Mouse (Mus musculus) limb, embryonic 13.5 days (tissue): ENCODE measurements around the gene Thsd1. TPM values are rescaled to one million over a fixed set of nuclear protein-coding genes. Genes with fewer than 3 reads are reported as not detected.

Source experiments
- ATAC-seq: fragments of 200-750 bp; cut with Nextera tagmentation; 2 replicates; pipeline ENCODE4 v1.8.0; 2017; ENCODE audit warnings: low read depth, moderate number of reproducible peaks, moderate TSS enrichment; ENCODE audit not compliant: low FRiP score
- H3K27ac ChIP-seq: fragments of 300-500 bp; sonication (generic); 2 replicates; pipeline ENCODE4 v1.5.1; 2015; ENCODE audit warnings: inconsistent platforms, mild to moderate bottlenecking, moderate library complexity
- H3K27me3 ChIP-seq: fragments of 300-500 bp; sonication (generic); 2 replicates; pipeline ENCODE4 v1.6.1; 2015; ENCODE audit warnings: mild to moderate bottlenecking, inconsistent platforms
- H3K36me3 ChIP-seq: fragments of 300-500 bp; sonication (generic); 2 replicates; pipeline ENCODE4 v1.6.1; 2015; ENCODE audit warnings: inconsistent platforms, mild to moderate bottlenecking, moderate library complexity
- H3K4me1 ChIP-seq: fragments of 300-500 bp; sonication (generic); 2 replicates; pipeline ENCODE4 v1.6.1; 2015; ENCODE audit warnings: inconsistent platforms
- H3K4me2 ChIP-seq: fragments of 300-500 bp; sonication (generic); replicated peaks from 2 replicates; pipeline ENCODE4 v1.6.1; 2015; ENCODE audit warnings: inconsistent platforms, mild to moderate bottlenecking, moderate library complexity
- H3K4me3 ChIP-seq: fragments of 300-500 bp; sonication (generic); 2 replicates; pipeline ENCODE4 v1.5.1; 2015; ENCODE audit warnings: moderate library complexity, mild to moderate bottlenecking, inconsistent platforms
- H3K9ac ChIP-seq: fragments of 300-500 bp; sonication (generic); 2 replicates; pipeline ENCODE4 v1.6.1; 2015; ENCODE audit warnings: mild to moderate bottlenecking, inconsistent platforms
- H3K9me3 ChIP-seq: fragments of 300-500 bp; sonication (generic); 2 replicates; pipeline ENCODE4 v1.6.1; 2016; ENCODE audit warnings: inconsistent platforms
- WGBS: fragments of 180-500 bp; shearing (Covaris S2); methylation state at CpG from one replicate; pipeline ENCODE4 v1.1.7; 2015; 5-methylcytosine and 5-hydroxymethylcytosine counted together
- polyA plus RNA-seq: library from polyadenylated mRNA; unstranded; fragments of >200 nt; fragmentation: Nextera tagmentation; extraction: Ambion mirVana; gene quantifications from 2 replicates; pipeline ENCODE4 v1.2.1, GENCODE M21; 2015

Gene Thsd1
- 9.7 and 12.1 TPM in 2 replicates for polyA plus RNA-seq

- H3K9me3 ChIP-seq: no peaks in the 10 kb centered on the region
- H3K4me2 ChIP-seq: peak within 1 kb of the TSS; percentile 95
- H3K4me3 ChIP-seq: peak within 1 kb of the TSS; percentile 61
- WGBS: under 1% methylated on average over 39 of the region's 39 CpGs
- peaks cover 13% of the 10 kb centered on the region for H3K36me3 ChIP-seq
- ATAC-seq: peak; percentile 78
- H3K27ac ChIP-seq: no peak within 1 kb of the TSS
- H3K27me3 ChIP-seq: peaks cover 28% of the 10 kb centered on the region
- H3K4me1 ChIP-seq: 0 out of 2 replicates have a peak, but pooled peaks cover 5% of the 10 kb centered on the region
- peak within 1 kb of the TSS; percentile 72 for H3K9ac ChIP-seq
These were observed at the start of gene Thsd1 for GRCm38 (mm10) chr8:22227061-22227877. Thsd1 (plus strand) TSS chr8:22227313.

GRCm38 (mm10) chr8:22184884-22185283 is 42.2 kb upstream of the Thsd1 start:
- Histone ChIP-seq H3K27me3 (no peaks in the 10 kb centered on the region), H3K9me3 (no peaks in the 10 kb centered on the region), H3K4me1 (peaks cover 20% of the 10 kb centered on the region), H3K4me2 (peak overlapping the region; percentile 71), H3K36me3 (no peaks in the 10 kb centered on the region), H3K9ac (peak overlapping the region; percentile 73), H3K4me3 (peak overlapping the region; percentile 57), H3K27ac (no peak overlapping the region)
- 1% methylated on average over 3 of the region's 3 CpGs for WGBS
- peak; percentile 35 for ATAC-seq

- H3K27ac ChIP-seq: peak within 1 kb of the TSS; percentile 76; the same call in 1 of the 2 replicates
- H3K36me3 ChIP-seq: no peaks in the 10 kb centered on the region
- peaks cover 13% of the 10 kb centered on the region for H3K4me1 ChIP-seq
- ATAC-seq: peak; percentile 97
- H3K27me3 ChIP-seq: no peaks in the 10 kb centered on the region
- WGBS: 3% methylated on average over 63 of the region's 63 CpGs
- H3K4me3 ChIP-seq: peak within 1 kb of the TSS; percentile 57
- peak within 1 kb of the TSS; percentile 71 for H3K4me2 ChIP-seq
- peak within 1 kb of the TSS; percentile 73 for H3K9ac ChIP-seq
- no peaks in the 10 kb centered on the region for H3K9me3 ChIP-seq
These were observed 41.4 kb upstream of the Thsd1 start, which contains the start of gene Ckap2 for GRCm38 (mm10) chr8:22185431-22186397. Ckap2 (minus strand) TSS chr8:22185819.

- Histone ChIP-seq H3K4me3 (peak within 1 kb of the TSS; percentile 79), H3K27me3 (no peaks in the 10 kb centered on the region), H3K27ac (peak within 1 kb of the TSS; percentile 98), H3K9me3 (no peaks in the 10 kb centered on the region), H3K9ac (peak within 1 kb of the TSS; percentile 94), H3K4me2 (peak within 1 kb of the TSS; percentile 71), H3K36me3 (peaks cover 4% of the 10 kb centered on the region; the same call in 1 of the 2 replicates), H3K4me1 (peaks cover 10% of the 10 kb centered on the region)
- 0% methylated on average over 72 of the region's 73 CpGs for WGBS
- peak; percentile 92 for ATAC-seq
These were observed 34.3 kb upstream of the Thsd1 start, which contains the start of gene Vps36 for GRCm38 (mm10) chr8:22192660-22193431. Vps36 (plus strand) TSS chr8:22192809.

GRCm38 (mm10) chr8:22193432-22194010 is 33.6 kb upstream of the Thsd1 start:
- Histone ChIP-seq H3K27me3 (no peaks in the 10 kb centered on the region), H3K9me3 (no peaks in the 10 kb centered on the region), H3K27ac (peak overlapping the region; percentile 98), H3K9ac (peak overlapping the region; percentile 94), H3K4me2 (peak overlapping the region; percentile 71), H3K36me3 (peaks cover 6% of the 10 kb centered on the region; the same call in 1 of the 2 replicates), H3K4me1 (peaks cover 10% of the 10 kb centered on the region), H3K4me3 (peak overlapping the region; percentile 79)
- WGBS: 12% methylated on average over 12 of the region's 12 CpGs
- ATAC-seq: no peak

GRCm38 (mm10) chr8:22197914-22198313 is 29.2 kb upstream of the Thsd1 start:
- ATAC-seq: no peak
- Histone ChIP-seq H3K27me3 (no peaks in the 10 kb centered on the region), H3K4me3 (no peak overlapping the region), H3K36me3 (peaks cover 38% of the 10 kb centered on the region), H3K27ac (no peak overlapping the region), H3K4me1 (peaks cover 10% of the 10 kb centered on the region), H3K9me3 (no peaks in the 10 kb centered on the region), H3K9ac (no peak overlapping the region), H3K4me2 (no peak overlapping the region)
- 92% methylated on average over 6 of the region's 6 CpGs for WGBS

GRCm38 (mm10) chr8:22199481-22199880 is 27.6 kb upstream of the Thsd1 start:
- no peak overlapping the region for H3K9ac ChIP-seq
- no peak overlapping the region for H3K4me2 ChIP-seq
- H3K4me1 ChIP-seq: peaks cover 4% of the 10 kb centered on the region
- peaks cover 38% of the 10 kb centered on the region for H3K36me3 ChIP-seq
- H3K4me3 ChIP-seq: no peak overlapping the region
- 96% methylated on average over 8 of the region's 8 CpGs for WGBS
- no peaks in the 10 kb centered on the region for H3K27me3 ChIP-seq
- no peak overlapping the region for H3K27ac ChIP-seq
- no peaks in the 10 kb centered on the region for H3K9me3 ChIP-seq
- ATAC-seq: no peak

- Histone ChIP-seq H3K4me2 (no peak overlapping the region), H3K4me3 (no peak overlapping the region), H3K4me1 (no peaks in the 10 kb centered on the region), H3K9me3 (no peaks in the 10 kb centered on the region), H3K9ac (no peak overlapping the region), H3K27ac (no peak overlapping the region), H3K36me3 (peaks cover 56% of the 10 kb centered on the region), H3K27me3 (no peaks in the 10 kb centered on the region)
- ATAC-seq: no peak
- 77% methylated on average over 4 of the region's 4 CpGs for WGBS
These were observed 19.6 kb upstream of the Thsd1 start for GRCm38 (mm10) chr8:22207535-22207934.

GRCm38 (mm10) chr8:22209012-22209411 is 18.1 kb upstream of the Thsd1 start:
- H3K4me3 ChIP-seq: no peak overlapping the region
- H3K36me3 ChIP-seq: peaks cover 63% of the 10 kb centered on the region
- no peak for ATAC-seq
- H3K4me1 ChIP-seq: no peaks in the 10 kb centered on the region
- no peaks in the 10 kb centered on the region for H3K9me3 ChIP-seq
- no peak overlapping the region for H3K9ac ChIP-seq
- H3K27me3 ChIP-seq: no peaks in the 10 kb centered on the region
- no peak overlapping the region for H3K4me2 ChIP-seq
- WGBS: 57% methylated on average over 5 of the region's 5 CpGs
- no peak overlapping the region for H3K27ac ChIP-seq

- H3K36me3 ChIP-seq: peaks cover 78% of the 10 kb centered on the region
- 96% methylated on average over 10 of the region's 10 CpGs for WGBS
These were observed 12.3 kb upstream of the Thsd1 start for GRCm38 (mm10) chr8:22214826-22215225.

GRCm38 (mm10) chr8:22226361-22226760 is 752 bp upstream of the Thsd1 start:
- no peak overlapping the region for H3K4me3 ChIP-seq
- no peak for ATAC-seq
- H3K9me3 ChIP-seq: no peaks in the 10 kb centered on the region
- H3K27me3 ChIP-seq: peaks cover 28% of the 10 kb centered on the region
- H3K27ac ChIP-seq: no peak overlapping the region
- peak overlapping the region; percentile 95 for H3K4me2 ChIP-seq
- H3K9ac ChIP-seq: no peak overlapping the region
- H3K4me1 ChIP-seq: 0 out of 2 replicates have a peak, but pooled peaks cover 5% of the 10 kb centered on the region
- peaks cover 20% of the 10 kb centered on the region for H3K36me3 ChIP-seq
- 58% methylated on average over 8 of the region's 8 CpGs for WGBS

More at GRCm38 (mm10) chr8:22214826-22215225, 12.3 kb upstream of the Thsd1 start:
- Histone ChIP-seq H3K27ac (no peak overlapping the region), H3K4me3 (no peak overlapping the region), H3K9me3 (no peaks in the 10 kb centered on the region), H3K9ac (no peak overlapping the region), H3K4me1 (no peaks in the 10 kb centered on the region), H3K4me2 (no peak overlapping the region), H3K27me3 (no peaks in the 10 kb centered on the region)
- no peak for ATAC-seq
